Comparison of ENCODE assay signal across 22 mouse cellular contexts in the genomic region with DNA sequence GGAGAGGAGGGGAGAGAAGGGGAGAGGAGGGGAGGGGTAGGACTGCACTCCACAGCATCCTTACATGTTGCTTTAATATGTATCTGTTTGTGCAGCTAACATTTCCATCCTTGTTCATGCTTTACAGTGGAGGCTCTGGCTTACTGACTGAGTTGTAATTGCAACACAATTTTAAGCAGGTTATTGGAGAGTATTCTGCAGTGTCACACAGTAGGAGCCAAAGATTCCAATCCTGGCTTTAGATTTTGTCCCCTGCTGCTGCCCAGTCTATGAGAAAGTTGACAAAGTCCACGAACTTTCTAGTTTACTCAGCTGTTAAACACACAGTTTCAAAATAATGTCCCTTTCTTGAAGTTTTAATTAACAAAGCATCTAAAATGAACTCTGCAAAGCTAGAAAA.
"Had no signal": no experiment of that assay in that cellular context is flagged by ENCODE, and none has a peak within 500 bp of the region (broad histone marks: within the 10 kb centered on the region; RNA-seq: fewer than 3 reads in every experiment).

No protein-coding gene starts in this region.

- H3K9me3 ChIP-seq: intestine, embryonic 15.5 days; limb, embryonic 10.5 days; liver, embryonic 13.5 days; lung, embryonic 15.5 days; midbrain, embryonic 10.5 days; midbrain, embryonic 13.5 days; neural tube, embryonic 13.5 days had no signal

- H3K9ac ChIP-seq: intestine, embryonic 15.5 days; limb, embryonic 13.5 days; liver, embryonic 13.5 days; lung, embryonic 15.5 days; midbrain, embryonic 13.5 days; neural tube, embryonic 13.5 days had no signal

- H3K4me3 ChIP-seq: intestine, embryonic 15.5 days; limb, embryonic 10.5 days; limb, embryonic 13.5 days; liver, embryonic 13.5 days; lung, embryonic 15.5 days; megakaryocyte, embryonic 14.5 days; midbrain, embryonic 10.5 days; midbrain, embryonic 13.5 days; myocyte; neural tube, embryonic 13.5 days had no signal

- DNase-seq: kidney, adult 11 months; kidney, adult 9 months; kidney, postnatal 25 days; liver, embryonic 13.5 days; lung, adult 18-20 months; lung, postnatal 10 days; lung, postnatal 36 days; retina, postnatal 1 day; right cerebral cortex, postnatal 25 days; spleen, adult 18-20 months; thymus, adult 18-20 months; thymus, postnatal 4 days had no signal

- H3K36me3 ChIP-seq: intestine, embryonic 15.5 days; limb, embryonic 10.5 days; limb, embryonic 13.5 days; liver, embryonic 13.5 days; lung, embryonic 15.5 days; midbrain, embryonic 10.5 days; midbrain, embryonic 13.5 days; neural tube, embryonic 13.5 days had no signal

- H3K27me3 ChIP-seq: intestine, embryonic 15.5 days; limb, embryonic 13.5 days; liver, embryonic 13.5 days; lung, embryonic 15.5 days; megakaryocyte, embryonic 14.5 days; midbrain, embryonic 13.5 days; neural tube, embryonic 13.5 days had no signal

- H3K4me2 ChIP-seq: intestine, embryonic 15.5 days; limb, embryonic 13.5 days; liver, embryonic 13.5 days; lung, embryonic 15.5 days; midbrain, embryonic 13.5 days; neural tube, embryonic 13.5 days had no signal

- H3K4me1 ChIP-seq: midbrain, embryonic 13.5 days had no signal

- ATAC-seq: intestine, embryonic 15.5 days; midbrain, embryonic 13.5 days; midbrain, embryonic 16.5 days had no signal

- H3K27ac ChIP-seq: intestine, embryonic 15.5 days; limb, embryonic 10.5 days; limb, embryonic 13.5 days; liver, embryonic 13.5 days; lung, embryonic 15.5 days; midbrain, embryonic 10.5 days; midbrain, embryonic 13.5 days; neural tube, embryonic 13.5 days had no signal
